Mouse (Mus musculus): ENCODE results near the gene Sh3glb2. TPM values are rescaled to one million over a fixed set of nuclear protein-coding genes. Genes with fewer than 3 reads are reported as not detected.

The Sh3glb2 gene
- polyA plus RNA-seq, 1 experiment from 2014 or later: 147 TPM

DNA sequence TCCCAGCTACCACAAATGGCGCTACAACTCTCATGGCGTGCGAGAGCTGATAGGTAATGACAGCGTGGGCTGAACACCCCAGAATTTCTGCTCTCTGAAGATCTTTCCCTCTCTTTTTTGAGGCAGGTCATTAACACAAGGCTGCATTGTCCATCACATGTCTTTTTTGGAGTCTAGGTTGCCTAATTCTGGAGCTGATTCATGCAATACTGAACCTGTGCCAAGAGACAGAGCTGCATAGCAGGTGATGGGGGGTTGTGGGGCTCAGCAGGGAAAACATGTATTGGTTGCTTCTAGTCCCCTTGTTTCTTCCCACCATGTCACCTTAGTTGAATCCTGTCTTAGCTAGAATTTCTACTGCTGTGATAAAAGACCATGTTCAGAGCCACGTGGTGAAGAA, 33.8 kb downstream of the Sh3glb2 start:
- H3K4me3 ChIP-seq: no peak overlapping the region
- no peaks in the 10 kb centered on the region for H3K4me1 ChIP-seq (replicated peaks)
- no peak overlapping the region for H3K4me2 ChIP-seq
- no peaks in the 10 kb centered on the region for H3K27me3 ChIP-seq
- whole genome bisulfite sequencing: 95% methylated on average over 5 of the region's 5 CpGs
- H3K36me3 ChIP-seq: peaks cover 99% of the 10 kb centered on the region
- H3K27ac ChIP-seq (replicated peaks): no peak overlapping the region
- H3K9me3 ChIP-seq: no peaks in the 10 kb centered on the region
- H3K9ac ChIP-seq: no peak overlapping the region
- ATAC-seq (ENCODE audit: low read depth): no peak

DNA sequence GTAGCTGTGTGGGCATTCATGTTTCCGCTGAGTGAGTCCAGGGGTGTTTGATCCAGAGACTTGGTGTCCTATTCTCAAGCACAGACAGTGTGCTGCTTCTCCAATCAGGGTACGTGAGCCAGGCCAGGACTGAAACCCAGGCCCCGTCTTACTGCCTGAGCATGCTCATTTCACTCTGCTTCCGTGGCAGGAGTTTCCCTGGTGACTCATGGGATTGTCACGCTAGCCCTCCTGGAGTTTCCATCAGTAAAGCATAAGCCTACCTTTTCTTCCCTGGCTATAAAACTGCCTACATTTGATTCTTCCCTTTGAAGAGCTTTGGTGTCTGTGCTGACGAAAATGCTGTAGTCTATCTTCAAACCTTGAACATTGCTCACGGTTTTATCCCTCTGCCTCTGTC, 36.0 kb downstream of the Sh3glb2 start:
- Histone ChIP-seq H3K27me3 (no peaks in the 10 kb centered on the region), H3K36me3 (peaks cover 99% of the 10 kb centered on the region), H3K9me3 (no peaks in the 10 kb centered on the region), H3K4me1 (replicated peaks) (no peaks in the 10 kb centered on the region), H3K9ac (no peak overlapping the region), H3K27ac (replicated peaks) (no peak overlapping the region), H3K4me3 (no peak overlapping the region), H3K4me2 (no peak overlapping the region)
- 88% methylated on average over 7 of the region's 7 CpGs for WGBS
- no peak for ATAC-seq (ENCODE audit: low read depth)

DNA sequence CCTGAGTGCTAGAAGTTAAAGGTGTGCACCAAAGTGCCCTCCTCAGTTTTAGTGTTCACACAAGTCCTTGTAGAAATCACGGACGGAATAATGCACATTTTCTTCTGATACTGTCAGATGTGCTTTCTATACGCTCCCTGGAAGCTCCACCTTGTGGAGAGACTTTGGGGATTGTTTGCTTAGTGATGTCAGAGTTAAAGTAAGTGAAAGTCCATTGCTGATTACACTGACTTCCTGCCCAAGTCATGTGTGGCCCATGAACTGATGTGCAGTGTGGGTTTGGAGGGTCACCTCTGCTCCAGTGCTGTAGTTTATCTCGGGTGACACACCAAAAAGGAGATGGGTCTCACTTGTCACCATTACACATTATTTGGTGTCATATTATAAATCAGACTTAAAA, 39.9 kb downstream of the Sh3glb2 start:
- no peak overlapping the region for H3K4me2 ChIP-seq
- no peak overlapping the region for H3K4me3 ChIP-seq
- no peak overlapping the region for H3K9ac ChIP-seq
- no peak overlapping the region for H3K27ac ChIP-seq (replicated peaks)
- no peaks in the 10 kb centered on the region for H3K4me1 ChIP-seq (replicated peaks)
- H3K36me3 ChIP-seq: peaks cover 99% of the 10 kb centered on the region
- 88% methylated on average over 4 of the region's 4 CpGs for WGBS
- H3K27me3 ChIP-seq: no peaks in the 10 kb centered on the region
- H3K9me3 ChIP-seq: no peaks in the 10 kb centered on the region
- no peak for ATAC-seq (ENCODE audit: low read depth)

DNA sequence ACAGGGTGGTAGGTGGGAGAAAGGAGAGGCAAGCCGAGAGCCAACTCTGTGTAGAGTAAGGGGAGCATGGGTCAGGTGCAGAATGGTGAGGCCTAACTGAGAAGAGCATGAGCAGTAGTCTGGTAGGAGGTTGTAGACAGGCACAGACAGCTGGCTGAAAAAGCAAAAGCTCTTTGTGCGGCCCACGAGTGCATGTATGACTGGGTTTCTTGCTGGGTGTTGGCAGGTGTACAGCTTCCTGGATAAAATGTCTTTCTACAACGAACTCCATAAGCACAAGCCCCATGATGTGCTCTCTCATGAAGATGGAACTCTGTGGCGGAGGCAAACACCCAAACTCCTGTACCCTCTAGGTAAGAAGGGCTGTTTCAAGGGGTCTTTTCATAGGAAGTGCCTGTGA, 42.2 kb downstream of the Sh3glb2 start:
- H3K36me3 ChIP-seq: peaks cover 99% of the 10 kb centered on the region
- no peak overlapping the region for H3K4me3 ChIP-seq
- H3K9ac ChIP-seq: no peak overlapping the region
- H3K9me3 ChIP-seq: no peaks in the 10 kb centered on the region
- ATAC-seq (ENCODE audit: low read depth): no peak
- H3K27ac ChIP-seq (replicated peaks): no peak overlapping the region
- no peak overlapping the region for H3K4me2 ChIP-seq
- H3K27me3 ChIP-seq: no peaks in the 10 kb centered on the region
- WGBS: 97% methylated on average over 5 of the region's 5 CpGs
- no peaks in the 10 kb centered on the region for H3K4me1 ChIP-seq (replicated peaks)

DNA sequence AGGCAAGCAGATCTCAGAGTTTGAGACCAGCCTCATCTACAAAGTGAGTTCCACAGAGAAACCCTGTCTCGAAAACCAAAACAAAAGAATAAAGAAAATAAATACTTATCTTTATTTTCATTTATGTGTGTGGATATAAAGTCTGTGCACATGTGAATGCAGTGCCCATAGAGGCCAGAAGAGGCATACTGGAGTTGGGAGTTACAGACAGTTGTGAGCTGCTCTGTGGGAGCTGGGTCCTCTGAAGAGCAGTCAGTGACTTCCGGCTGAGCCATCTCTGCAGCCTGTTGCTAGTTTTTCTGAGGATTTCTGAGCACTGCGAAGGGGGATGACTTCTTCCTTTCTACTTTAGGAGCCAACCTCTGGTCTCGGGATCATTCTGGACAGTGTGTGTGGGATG, 43.0 kb downstream of the Sh3glb2 start:
- Histone ChIP-seq H3K4me2 (no peak overlapping the region), H3K4me3 (no peak overlapping the region), H3K36me3 (peaks cover 97% of the 10 kb centered on the region), H3K27me3 (no peaks in the 10 kb centered on the region), H3K9ac (no peak overlapping the region), H3K27ac (replicated peaks) (no peak overlapping the region), H3K4me1 (replicated peaks) (no peaks in the 10 kb centered on the region), H3K9me3 (no peaks in the 10 kb centered on the region)
- no peak for ATAC-seq (ENCODE audit: low read depth)
- 94% methylated on average over 4 of the region's 4 CpGs for WGBS

DNA sequence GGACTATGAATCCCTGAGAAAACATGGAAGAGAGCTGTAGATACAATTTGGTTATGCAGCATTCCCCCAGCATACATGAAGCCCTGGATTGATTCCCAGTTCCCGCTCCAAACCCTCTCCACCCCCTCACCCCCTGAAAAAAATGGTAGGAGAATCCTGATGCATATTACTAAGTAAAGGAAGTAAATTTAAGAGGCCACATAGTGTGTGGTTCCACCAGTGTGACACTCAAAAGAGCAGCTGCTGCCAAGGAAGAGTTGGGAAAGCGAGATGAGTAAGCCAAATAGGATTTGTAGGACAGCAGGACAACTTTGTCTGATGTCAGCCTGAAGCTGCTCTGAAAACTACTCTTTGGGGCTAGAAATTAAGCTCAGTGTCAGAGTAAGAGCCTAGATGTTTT, 47.7 kb downstream of the Sh3glb2 start:
- Histone ChIP-seq H3K27ac (replicated peaks) (no peak overlapping the region), H3K4me3 (no peak overlapping the region), H3K4me2 (no peak overlapping the region), H3K36me3 (peaks cover 98% of the 10 kb centered on the region), H3K9ac (no peak overlapping the region), H3K9me3 (no peaks in the 10 kb centered on the region), H3K27me3 (no peaks in the 10 kb centered on the region), H3K4me1 (replicated peaks) (no peaks in the 10 kb centered on the region)
- WGBS: 91% methylated on average over 2 of the region's 2 CpGs
- no peak for ATAC-seq (ENCODE audit: low read depth)

DNA sequence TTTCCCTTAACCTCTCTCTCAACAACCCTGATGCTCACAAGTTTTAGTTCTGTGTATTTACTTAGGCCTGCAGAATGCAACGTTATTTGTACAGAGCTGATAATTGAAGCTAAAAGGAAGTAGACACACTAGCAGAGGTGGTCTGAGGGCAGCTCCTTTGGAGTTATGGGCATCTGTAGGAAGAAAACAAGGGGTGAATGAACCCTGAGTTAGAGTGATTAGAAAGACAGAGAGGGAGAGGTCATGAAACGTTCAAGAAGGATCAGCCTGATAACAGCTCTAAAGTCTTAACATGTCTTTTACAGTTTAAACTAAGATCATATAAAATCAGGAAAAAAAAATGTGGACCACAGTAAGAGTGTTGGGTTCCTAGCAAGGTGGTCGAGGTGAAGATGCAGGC, 49.8 kb downstream of the Sh3glb2 start:
- no peak overlapping the region for H3K4me2 ChIP-seq
- H3K4me1 ChIP-seq (replicated peaks): no peaks in the 10 kb centered on the region
- 94% methylated on average over 3 of the region's 3 CpGs for WGBS
- peaks cover 98% of the 10 kb centered on the region for H3K36me3 ChIP-seq
- no peak for ATAC-seq (ENCODE audit: low read depth)
- no peaks in the 10 kb centered on the region for H3K27me3 ChIP-seq
- no peaks in the 10 kb centered on the region for H3K9me3 ChIP-seq
- no peak overlapping the region for H3K27ac ChIP-seq (replicated peaks)
- H3K4me3 ChIP-seq: no peak overlapping the region
- no peak overlapping the region for H3K9ac ChIP-seq

DNA sequence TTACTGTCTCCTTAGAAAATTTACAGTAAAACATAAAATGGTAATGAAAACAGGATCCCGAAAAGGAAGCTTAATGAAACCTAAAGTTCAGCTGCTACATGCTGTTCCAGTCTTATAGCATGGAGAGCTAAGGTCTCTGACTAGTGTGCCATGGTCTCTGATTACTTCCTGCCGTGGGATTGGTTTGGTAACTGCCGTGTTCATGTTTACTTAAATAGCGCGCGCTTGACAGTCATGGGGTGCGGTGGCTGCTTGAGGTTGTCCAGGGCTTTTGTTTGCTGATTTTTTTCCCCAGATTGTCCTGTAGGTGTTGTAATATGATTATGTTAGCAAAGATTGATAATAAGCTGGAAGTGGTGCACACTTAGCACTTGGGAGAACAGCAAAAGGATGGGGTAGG, 53.0 kb downstream of the Sh3glb2 start:
- H3K27ac ChIP-seq (replicated peaks): no peak overlapping the region

DNA sequence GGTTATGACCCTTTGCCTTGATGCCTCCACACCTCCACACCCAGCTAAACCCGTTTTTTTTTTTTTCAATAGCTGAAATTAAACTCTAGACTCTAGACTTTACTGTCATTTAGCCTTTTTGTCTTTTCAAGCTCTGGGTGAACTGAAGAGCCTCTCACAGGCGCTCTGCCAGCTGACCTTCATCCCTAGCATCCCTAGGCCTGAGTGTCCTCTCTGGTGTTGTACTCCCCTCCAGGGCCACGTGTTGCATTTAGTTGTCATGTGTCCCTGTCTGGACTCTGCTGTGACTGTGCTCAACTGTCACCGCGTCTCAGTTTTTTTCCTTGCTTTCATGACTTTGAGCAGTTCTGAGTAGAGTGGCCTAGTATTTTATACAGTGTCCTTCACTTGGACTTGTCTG, 59.2 kb downstream of the Sh3glb2 start:
- 94% methylated on average over 5 of the region's 5 CpGs for WGBS
- H3K36me3 ChIP-seq: peaks cover 77% of the 10 kb centered on the region
- no peak for ATAC-seq (ENCODE audit: low read depth)
- H3K9ac ChIP-seq: no peak overlapping the region
- no peaks in the 10 kb centered on the region for H3K9me3 ChIP-seq
- no peak overlapping the region for H3K4me2 ChIP-seq
- H3K27me3 ChIP-seq: no peaks in the 10 kb centered on the region
- H3K4me3 ChIP-seq: no peak overlapping the region
- no peak overlapping the region for H3K27ac ChIP-seq (replicated peaks)
- no peaks in the 10 kb centered on the region for H3K4me1 ChIP-seq (replicated peaks)

More for the DNA sequence above, 53.0 kb downstream of the Sh3glb2 start:
- Histone ChIP-seq H3K9me3 (no peaks in the 10 kb centered on the region), H3K4me2 (no peak overlapping the region), H3K27me3 (no peaks in the 10 kb centered on the region), H3K9ac (no peak overlapping the region), H3K4me3 (no peak overlapping the region), H3K4me1 (replicated peaks) (no peaks in the 10 kb centered on the region), H3K36me3 (peaks cover 99% of the 10 kb centered on the region)
- 95% methylated on average over 7 of the region's 7 CpGs for WGBS
- no peak for ATAC-seq (ENCODE audit: low read depth)

DNA sequence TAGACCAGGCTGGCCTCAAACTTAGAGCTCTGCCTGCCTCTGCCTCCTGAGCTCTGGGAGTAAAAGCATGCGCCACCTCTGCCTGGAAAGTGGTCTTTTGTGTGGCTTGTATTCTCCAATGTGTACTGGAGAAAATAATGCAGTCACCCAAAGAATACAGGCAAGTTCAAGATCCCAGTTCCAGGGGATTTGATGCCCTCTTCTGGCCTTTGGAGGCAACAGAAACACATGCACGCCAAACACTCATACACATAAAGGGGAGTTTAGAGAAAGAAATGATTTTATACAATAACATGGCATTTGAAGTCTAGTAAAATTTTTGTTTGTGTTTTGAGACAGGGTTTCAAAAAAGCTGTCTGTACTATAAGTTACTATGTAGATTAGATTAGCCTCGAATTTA, 59.6 kb downstream of the Sh3glb2 start:
- Histone ChIP-seq H3K27ac (replicated peaks) (no peak overlapping the region), H3K4me2 (no peak overlapping the region), H3K27me3 (no peaks in the 10 kb centered on the region), H3K36me3 (peaks cover 72% of the 10 kb centered on the region), H3K4me1 (replicated peaks) (no peaks in the 10 kb centered on the region), H3K4me3 (no peak overlapping the region), H3K9me3 (no peaks in the 10 kb centered on the region), H3K9ac (no peak overlapping the region)
- WGBS: 77% methylated on average over 3 of the region's 3 CpGs
- no peak for ATAC-seq (ENCODE audit: low read depth)

Small RNAs within 50 kb of the gene (microRNA-seq; reads per million reads assigned to microRNA genes)
- not detected for gene Gm47292

Other genes with a start within 250 kb of the Sh3glb2 start
- 11.8 and 12.8 TPM in 2 replicates for gene Zer1, start 234.8 kb downstream of the Sh3glb2 start, polyA plus RNA-seq (2015; fragmentation: Nextera tagmentation; extraction: Ambion mirVana)
- 9.4 and 11.7 TPM in 2 replicates for gene Tbc1d13, start 225.6 kb downstream of the Sh3glb2 start, polyA plus RNA-seq (2015; fragmentation: Nextera tagmentation; extraction: Ambion mirVana)
- gene Endog, start 187.8 kb downstream of the Sh3glb2 start, polyA plus RNA-seq (2015; fragmentation: Nextera tagmentation; extraction: Ambion mirVana): 15.6 and 17.3 TPM in 2 replicates
- gene Spout1, start 180.9 kb downstream of the Sh3glb2 start, polyA plus RNA-seq (2015; fragmentation: Nextera tagmentation; extraction: Ambion mirVana): 59.0 and 61.0 TPM in 2 replicates
- 13.1 and 13.3 TPM in 2 replicates for gene Kyat1, start 153.5 kb downstream of the Sh3glb2 start, polyA plus RNA-seq (2015; fragmentation: Nextera tagmentation; extraction: Ambion mirVana)
- 50.7 and 54.8 TPM in 2 replicates for gene Lrrc8a, start 121.6 kb downstream of the Sh3glb2 start, polyA plus RNA-seq (2015; fragmentation: Nextera tagmentation; extraction: Ambion mirVana)
- 0.23 and 0.24 TPM in 2 replicates for gene Gm28035, start 118.8 kb downstream of the Sh3glb2 start, polyA plus RNA-seq (2015; fragmentation: Nextera tagmentation; extraction: Ambion mirVana)
- 4.3 and 4.8 TPM in 2 replicates for gene Phyhd1, start 93.1 kb downstream of the Sh3glb2 start, polyA plus RNA-seq (2015; fragmentation: Nextera tagmentation; extraction: Ambion mirVana)
- not detected in 2 replicates for gene Gm28038, start 78.3 kb downstream of the Sh3glb2 start, polyA plus RNA-seq (2015; fragmentation: Nextera tagmentation; extraction: Ambion mirVana)
- 33.1 and 35.6 TPM in 2 replicates for gene Dolk, start 73.0 kb downstream of the Sh3glb2 start, polyA plus RNA-seq (2015; fragmentation: Nextera tagmentation; extraction: Ambion mirVana)
- 19.7 and 26.7 TPM in 2 replicates for gene Nup188, start 72.9 kb downstream of the Sh3glb2 start, polyA plus RNA-seq (2015; fragmentation: Nextera tagmentation; extraction: Ambion mirVana)
- 26.0 and 26.3 TPM in 2 replicates for gene Miga2, start 4.9 kb upstream of the Sh3glb2 start, polyA plus RNA-seq (2015; fragmentation: Nextera tagmentation; extraction: Ambion mirVana)
- gene Dolpp1, start 32.9 kb upstream of the Sh3glb2 start, polyA plus RNA-seq (2015; fragmentation: Nextera tagmentation; extraction: Ambion mirVana): 51.4 and 52.0 TPM in 2 replicates
- gene Crat, start 56.5 kb upstream of the Sh3glb2 start, polyA plus RNA-seq (2015; fragmentation: Nextera tagmentation; extraction: Ambion mirVana): 22.2 and 23.0 TPM in 2 replicates
- 124 and 126 TPM in 2 replicates for gene Ptpa, start 56.7 kb upstream of the Sh3glb2 start, polyA plus RNA-seq (2015; fragmentation: Nextera tagmentation; extraction: Ambion mirVana)
- 2.1 and 3.1 TPM in 2 replicates for gene Ier5l, start 114.9 kb upstream of the Sh3glb2 start, polyA plus RNA-seq (2015; fragmentation: Nextera tagmentation; extraction: Ambion mirVana)
- gene Cstad, start 235.7 kb upstream of the Sh3glb2 start, polyA plus RNA-seq (2015; fragmentation: Nextera tagmentation; extraction: Ambion mirVana): 0.39 and 0.98 TPM in 2 replicates